In genomic region chr12:61994294-61994693, GRCm38 (mm10) we compare ENCODE assay signal across 17 mouse cellular contexts.
DNase-seq lines count a peak whose midpoint lies in the region; ATAC-seq and TF ChIP-seq lines count a peak whose summit lies in the region.
"Had no signal": no experiment of that assay in that cellular context is flagged by ENCODE, and none has a peak within 500 bp of the region (broad histone marks: within the 10 kb centered on the region; RNA-seq: fewer than 3 reads in every experiment).

No protein-coding gene starts in this region.

- DNase-seq in adrenal gland, adult 2 months, result peak; percentile 33
- DNase-seq in adrenal gland, postnatal 4 days (ENCODE audit: low spot score in 2 of 2), result no peak
- DNase-seq in spleen, postnatal 36 days (ENCODE audit: low spot score in 2 of 2), result peak; percentile 29 to 34
- no peak for DNase-seq in spleen, adult 12 weeks (ENCODE audit: low spot score)
- DNase-seq in forebrain, postnatal 0 days, result no peak
- DNase-seq in left cerebral cortex, postnatal 25 days (ENCODE audit: low spot score in 2 of 2), result no peak
- DNase-seq: cerebellum, adult 9-10 months; kidney, postnatal 36 days; liver, embryonic 13.5 days; right cerebral cortex, postnatal 14 days had no signal

- no peaks in the 10 kb centered on the region for H3K36me3 ChIP-seq in forebrain, postnatal 0 days (ENCODE audit: insufficient read depth)
- H3K36me3 ChIP-seq: embryonic facial prominence, embryonic 12.5 days; heart, embryonic 13.5 days; liver, embryonic 13.5 days; stomach, embryonic 15.5 days had no signal

- peak overlapping the region; percentile 51 for H3K4me3 ChIP-seq in bone marrow macrophage, adult 2 months (ENCODE audit: insufficient read depth, low read length)
- no peak overlapping the region for H3K4me3 ChIP-seq in forebrain, postnatal 0 days (ENCODE audit: low read depth, low read length)
- H3K4me3 ChIP-seq: embryonic facial prominence, embryonic 12.5 days; heart, embryonic 13.5 days; left cerebral cortex, adult 2 months; liver, embryonic 13.5 days; stomach, embryonic 15.5 days had no signal

- no peak overlapping the region for H3K27ac ChIP-seq in bone marrow macrophage, adult 2 months (ENCODE audit: insufficient read depth, low read depth, low read length)
- no peak overlapping the region for H3K27ac ChIP-seq in forebrain, postnatal 0 days (ENCODE audit: low read depth, low read length)
- H3K27ac ChIP-seq: embryonic facial prominence, embryonic 12.5 days; heart, embryonic 13.5 days; left cerebral cortex, adult 2 months; liver, embryonic 13.5 days; stomach, embryonic 15.5 days had no signal

- no peak overlapping the region for H3K4me2 ChIP-seq in forebrain, postnatal 0 days (ENCODE audit: low read depth)
- H3K4me2 ChIP-seq: embryonic facial prominence, embryonic 12.5 days; heart, embryonic 13.5 days; liver, embryonic 13.5 days; stomach, embryonic 15.5 days had no signal

- peak; percentile 48; the same call in 1 of the 2 replicates for ATAC-seq in neutrophil, adult 5-6 weeks (ENCODE audit: extremely low read depth, insufficient number of reproducible peaks, low FRiP score, poor library complexity, severe bottlenecking)
- no peak for ATAC-seq in forebrain, postnatal 0 days
- ATAC-seq: hindbrain, embryonic 16.5 days had no signal

- H3K4me1 ChIP-seq in bone marrow macrophage, adult 2 months (ENCODE audit: control insufficient read depth, insufficient read depth, low read length), result no peaks in the 10 kb centered on the region
- no peaks in the 10 kb centered on the region for H3K4me1 ChIP-seq in forebrain, postnatal 0 days (ENCODE audit: insufficient read depth)
- H3K4me1 ChIP-seq: embryonic facial prominence, embryonic 12.5 days; heart, embryonic 13.5 days; liver, embryonic 13.5 days; stomach, embryonic 15.5 days had no signal

- H3K9ac ChIP-seq in forebrain, postnatal 0 days, result no peak overlapping the region
- H3K9ac ChIP-seq: embryonic facial prominence, embryonic 12.5 days; heart, embryonic 13.5 days; liver, embryonic 13.5 days; stomach, embryonic 15.5 days had no signal

- no peak for TF ChIP-seq CTCF in bone marrow macrophage, adult 2 months (IDR thresholded peaks at IDR 0.05; ENCODE audit: low read depth, low read length)
- no peak for TF ChIP-seq CTCF in forebrain, postnatal 0 days (IDR thresholded peaks at IDR 0.05; ENCODE audit: low read depth)

- H3K9me3 ChIP-seq in forebrain, postnatal 0 days (ENCODE audit: low read length), result no peaks in the 10 kb centered on the region
- H3K9me3 ChIP-seq: embryonic facial prominence, embryonic 12.5 days; liver, embryonic 13.5 days; stomach, embryonic 15.5 days had no signal

- TF ChIP-seq POLR2A in bone marrow macrophage, adult 2 months (IDR thresholded peaks at IDR 0.05; ENCODE audit: borderline replicate concordance, low read depth, low read length), result no peak

- 95% methylated on average over 9 of the region's 9 CpGs for WGBS in forebrain, postnatal 0 days

- intact Hi-C loops in left cerebral cortex, postnatal 25 days (cut with DNase I), result no loop called here

- H3K27me3 ChIP-seq in forebrain, postnatal 0 days (ENCODE audit: insufficient read depth, low read length), result no peaks in the 10 kb centered on the region
- H3K27me3 ChIP-seq: embryonic facial prominence, embryonic 12.5 days; heart, embryonic 13.5 days; liver, embryonic 13.5 days; stomach, embryonic 15.5 days had no signal

Comparison
In these comparisons a context has a peak if more than half of its experiments do, and no peak if none do; other contexts are left out.
1. DNase-seq: peak in adrenal gland, adult 2 months (single experiment) and spleen, postnatal 36 days (2 of 2); none in adrenal gland, postnatal 4 days (0 of 2), spleen, adult 12 weeks (single experiment), forebrain, postnatal 0 days (single experiment) and left cerebral cortex, postnatal 25 days (0 of 2).